Mouse (Mus musculus) hindbrain, embryonic 16.5 days (tissue): ENCODE measurements around the gene Olfr761. TPM values are rescaled to one million over a fixed set of nuclear protein-coding genes. Genes with fewer than 3 reads are reported as not detected.
"Not testable (repeated sequence)": the region's sequence is repeated elsewhere in the genome, so short reads cannot be mapped to it uniquely, and the experiment has no call there.

Experiments used
- ATAC-seq: fragments of 200-750 bp; cut with Nextera tagmentation; 2 replicates; pipeline ENCODE4 v1.8.0; 2017; ENCODE audit warnings: moderate TSS enrichment, moderate library complexity
- H3K27ac ChIP-seq: fragments of 300-500 bp; sonication (generic); 2 replicates; pipeline ENCODE4 v1.5.1; 2014; ENCODE audit warnings: low read depth, mild to moderate bottlenecking, control low read depth, low read length, moderate library complexity
- H3K27me3 ChIP-seq: fragments of 300-500 bp; sonication (generic); replicated peaks from 2 replicates; pipeline ENCODE4 v1.6.1; 2014; ENCODE audit warnings: low read length; ENCODE audit not compliant: control insufficient read depth, insufficient read depth
- H3K36me3 ChIP-seq: fragments of 300-500 bp; sonication (generic); 2 replicates; pipeline ENCODE4 v1.6.1; 2014; ENCODE audit warnings: mild to moderate bottlenecking, low read length, moderate library complexity, mixed read lengths; ENCODE audit not compliant: control insufficient read depth, insufficient read depth
- H3K4me1 ChIP-seq: fragments of 300-500 bp; sonication (generic); 2 replicates; pipeline ENCODE4 v1.6.1; 2014; ENCODE audit warnings: low read depth, low read length; ENCODE audit not compliant: control insufficient read depth, insufficient read depth
- H3K4me2 ChIP-seq: fragments of 300-500 bp; sonication (generic); 2 replicates; pipeline ENCODE4 v1.6.1; 2014; ENCODE audit warnings: mild to moderate bottlenecking, low read length, control low read depth, moderate library complexity
- H3K4me3 ChIP-seq: fragments of 300-500 bp; sonication (generic); 2 replicates; pipeline ENCODE4 v1.5.1; 2014; ENCODE audit warnings: mild to moderate bottlenecking, low read length, control low read depth, moderate library complexity
- H3K9ac ChIP-seq: fragments of 300-500 bp; sonication (generic); 2 replicates; pipeline ENCODE4 v1.6.1; 2014; ENCODE audit warnings: low read depth, mild to moderate bottlenecking, control low read depth, low read length, moderate library complexity
- H3K9me3 ChIP-seq: fragments of 300-500 bp; sonication (generic); 2 replicates; pipeline ENCODE4 v1.6.1; 2014; ENCODE audit warnings: mild to moderate bottlenecking, low read length, moderate library complexity; ENCODE audit not compliant: control insufficient read depth
- WGBS: fragments of 180-500 bp; shearing (Covaris S2); extraction: QIAGEN DNeasy Blood & Tissue Kit; methylation state at CpG from one replicate; pipeline ENCODE4 v1.1.7; 2014; 5-methylcytosine and 5-hydroxymethylcytosine counted together
- polyA plus RNA-seq: library from polyadenylated mRNA; unstranded; fragments of >200 nt; fragmentation: Nextera tagmentation; extraction: Ambion mirVana; gene quantifications from 2 replicates; pipeline ENCODE4 v1.2.1, GENCODE M21; 2015

Olfr761 gene
- not detected in 2 replicates for polyA plus RNA-seq

GRCm38 (mm10) chr17:37952979-37953378, at the start of gene Olfr761:
Gene Olfr761, minus strand, starts transcription at chr17:37953079.
- 84% methylated on average over 2 of the region's 2 CpGs for WGBS

GRCm38 (mm10) chr17:37995635-37996307, 42.9 kb upstream of the Olfr761 start:
- H3K4me2 ChIP-seq: no peak overlapping the region
- no peak for ATAC-seq
- WGBS: 71% methylated on average over 10 of the region's 10 CpGs
- H3K4me3 ChIP-seq: no peak overlapping the region
- no peaks in the 10 kb centered on the region for H3K9me3 ChIP-seq
- H3K9ac ChIP-seq: no peak overlapping the region
- H3K36me3 ChIP-seq: no peaks in the 10 kb centered on the region
- H3K4me1 ChIP-seq: no peaks in the 10 kb centered on the region
- H3K27ac ChIP-seq: no peak overlapping the region
- H3K27me3 ChIP-seq: no peaks in the 10 kb centered on the region

More at GRCm38 (mm10) chr17:37952979-37953378, at the start of gene Olfr761:
- Histone ChIP-seq H3K4me1 (no peaks in the 10 kb centered on the region), H3K36me3 (no peaks in the 10 kb centered on the region), H3K9ac (no peak within 1 kb of the TSS), H3K27ac (no peak within 1 kb of the TSS), H3K9me3 (no peaks in the 10 kb centered on the region), H3K4me3 (no peak within 1 kb of the TSS), H3K27me3 (no peaks in the 10 kb centered on the region), H3K4me2 (no peak within 1 kb of the TSS)
- no peak for ATAC-seq

- no peak for ATAC-seq
- WGBS: 46% methylated on average over 3 of the region's 3 CpGs
- no peaks in the 10 kb centered on the region for H3K36me3 ChIP-seq
- H3K9me3 ChIP-seq: no peaks in the 10 kb centered on the region; the same call in 1 of the 2 replicates
- H3K4me1 ChIP-seq: no peaks in the 10 kb centered on the region
- H3K4me2 ChIP-seq: no peak overlapping the region
- H3K9ac ChIP-seq: no peak overlapping the region
- no peaks in the 10 kb centered on the region for H3K27me3 ChIP-seq
- no peak overlapping the region for H3K4me3 ChIP-seq
- H3K27ac ChIP-seq: no peak overlapping the region
These were observed 37.6 kb upstream of the Olfr761 start for GRCm38 (mm10) chr17:37990453-37990961.

GRCm38 (mm10) chr17:37973591-37973990, 20.7 kb upstream of the Olfr761 start:
- no peaks in the 10 kb centered on the region for H3K4me1 ChIP-seq
- no peak overlapping the region for H3K9ac ChIP-seq
- H3K36me3 ChIP-seq: no peaks in the 10 kb centered on the region
- H3K9me3 ChIP-seq: no peaks in the 10 kb centered on the region
- no peak overlapping the region for H3K4me3 ChIP-seq
- no peak for ATAC-seq
- H3K27ac ChIP-seq: no peak overlapping the region
- 82% methylated on average over 3 of the region's 3 CpGs for WGBS
- no peak overlapping the region for H3K4me2 ChIP-seq
- H3K27me3 ChIP-seq: no peaks in the 10 kb centered on the region

GRCm38 (mm10) chr17:37920248-37920647, 32.6 kb downstream of the Olfr761 start, which contains the start of gene Olfr128:
Gene Olfr128, plus strand, starts transcription at chr17:37920548.
- Histone ChIP-seq H3K9ac (no peak within 1 kb of the TSS), H3K27me3 (no peaks in the 10 kb centered on the region), H3K27ac (no peak within 1 kb of the TSS), H3K9me3 (no peaks in the 10 kb centered on the region), H3K4me3 (no peak within 1 kb of the TSS), H3K4me1 (no peaks in the 10 kb centered on the region), H3K36me3 (no peaks in the 10 kb centered on the region), H3K4me2 (no peak within 1 kb of the TSS)
- ATAC-seq: no peak

- H3K9ac ChIP-seq, H3K27me3 ChIP-seq, H3K9me3 ChIP-seq, H3K27ac ChIP-seq, H3K4me1 ChIP-seq, ATAC-seq, H3K4me2 ChIP-seq, H3K36me3 ChIP-seq, H3K4me3 ChIP-seq: not testable (repeated sequence)
- WGBS: 78% methylated on average over 8 of the region's 8 CpGs
These were observed 46.1 kb downstream of the Olfr761 start for GRCm38 (mm10) chr17:37906821-37907220.

Other genes starting within 250 kb of the Olfr761 start
- gene Olfr120, start 231.3 kb downstream of the Olfr761 start, polyA plus RNA-seq: not detected in 2 replicates
- gene Olfr121, start 204.2 kb downstream of the Olfr761 start, polyA plus RNA-seq: not detected in 2 replicates
- gene Olfr122, start 184.5 kb downstream of the Olfr761 start, polyA plus RNA-seq: not detected in 2 replicates
- not detected in 2 replicates for gene Olfr123, start 159.6 kb downstream of the Olfr761 start, polyA plus RNA-seq
- gene Olfr124, start 153.2 kb downstream of the Olfr761 start, polyA plus RNA-seq: not detected in 2 replicates
- not detected in 2 replicates for gene Olfr125, start 120.1 kb downstream of the Olfr761 start, polyA plus RNA-seq
- not detected in 2 replicates for gene Olfr126, start 105.6 kb downstream of the Olfr761 start, polyA plus RNA-seq
- not detected in 2 replicates for gene Olfr127, start 52.6 kb downstream of the Olfr761 start, polyA plus RNA-seq
- not detected in 2 replicates for gene Olfr128, start 32.5 kb downstream of the Olfr761 start, polyA plus RNA-seq
- not detected in 2 replicates for gene Olfr129, start 107.0 kb upstream of the Olfr761 start, polyA plus RNA-seq
- not detected in 2 replicates for gene Olfr130, start 110.8 kb upstream of the Olfr761 start, polyA plus RNA-seq
- not detected in 2 replicates for gene Olfr131, start 135.6 kb upstream of the Olfr761 start, polyA plus RNA-seq
- gene Olfr132, start 181.4 kb upstream of the Olfr761 start, polyA plus RNA-seq: not detected in 2 replicates
- gene Olfr133, start 192.2 kb upstream of the Olfr761 start, polyA plus RNA-seq: not detected in 2 replicates
- not detected in 2 replicates for gene Olfr134, start 218.3 kb upstream of the Olfr761 start, polyA plus RNA-seq